Mouse (Mus musculus) ovary, postnatal 36 days (tissue): ENCODE data around the gene Pheta2.
"Not testable (repeated sequence)": the region's sequence is repeated elsewhere in the genome, so short reads cannot be mapped to it uniquely, and the experiment has no call there.

ENCODE experiments used
- DNase-seq: peaks from one replicate; pipeline ENCODE4 v3.0.0; 2022; ENCODE audit warnings: low spot score, mixed read lengths

The Pheta2 gene

GRCm38 (mm10) chr15:82368851-82369250, 30.1 kb downstream of the Pheta2 start:
- DNase-seq, result no peak

DNA sequence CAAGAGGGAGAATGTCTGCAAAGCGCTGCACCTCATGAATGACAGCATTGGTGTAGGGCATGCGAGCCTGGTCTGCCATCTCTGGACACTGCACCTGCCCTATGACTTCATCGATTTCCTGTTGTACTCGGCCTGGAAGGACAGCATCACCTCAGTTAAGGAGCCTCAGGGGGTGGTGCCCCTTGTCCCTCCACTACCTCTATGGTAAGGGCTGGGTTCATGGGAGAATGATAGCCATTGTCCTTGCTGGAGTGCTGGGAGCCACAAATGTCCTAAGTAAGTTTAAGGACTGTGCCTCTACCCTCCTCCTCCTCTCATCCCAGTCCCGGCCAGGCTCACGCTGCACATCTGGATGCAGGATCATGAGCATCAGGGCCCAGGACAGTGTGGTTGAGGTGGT, 33.7 kb downstream of the Pheta2 start:
- no peak for DNase-seq

GRCm38 (mm10) chr15:82372991-82373390, 34.2 kb downstream of the Pheta2 start:
- no peak for DNase-seq

- DNase-seq, result no peak
Measured at GRCm38 (mm10) chr15:82374437-82374836, 35.7 kb downstream of the Pheta2 start.

DNA sequence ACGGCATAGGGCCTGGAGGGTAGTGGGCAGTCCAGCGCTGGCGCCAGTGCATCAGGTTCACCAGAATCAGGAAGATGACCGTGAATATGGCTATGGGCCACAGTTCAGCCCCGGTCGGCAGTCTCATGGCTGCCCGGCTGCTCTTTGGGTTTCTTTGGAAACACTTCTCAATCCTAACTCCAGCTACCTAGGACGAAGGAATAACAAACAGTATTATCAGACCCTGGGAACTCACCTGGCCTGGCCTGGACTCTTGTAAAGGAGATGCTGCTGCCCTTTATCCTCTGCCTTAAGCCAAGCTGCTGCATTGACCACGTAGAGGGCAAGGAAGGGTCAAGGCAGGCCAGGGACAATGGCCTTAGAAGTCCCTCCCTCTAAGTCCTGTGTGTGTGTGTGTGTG, 37.1 kb downstream of the Pheta2 start:
- no peak for DNase-seq

DNA sequence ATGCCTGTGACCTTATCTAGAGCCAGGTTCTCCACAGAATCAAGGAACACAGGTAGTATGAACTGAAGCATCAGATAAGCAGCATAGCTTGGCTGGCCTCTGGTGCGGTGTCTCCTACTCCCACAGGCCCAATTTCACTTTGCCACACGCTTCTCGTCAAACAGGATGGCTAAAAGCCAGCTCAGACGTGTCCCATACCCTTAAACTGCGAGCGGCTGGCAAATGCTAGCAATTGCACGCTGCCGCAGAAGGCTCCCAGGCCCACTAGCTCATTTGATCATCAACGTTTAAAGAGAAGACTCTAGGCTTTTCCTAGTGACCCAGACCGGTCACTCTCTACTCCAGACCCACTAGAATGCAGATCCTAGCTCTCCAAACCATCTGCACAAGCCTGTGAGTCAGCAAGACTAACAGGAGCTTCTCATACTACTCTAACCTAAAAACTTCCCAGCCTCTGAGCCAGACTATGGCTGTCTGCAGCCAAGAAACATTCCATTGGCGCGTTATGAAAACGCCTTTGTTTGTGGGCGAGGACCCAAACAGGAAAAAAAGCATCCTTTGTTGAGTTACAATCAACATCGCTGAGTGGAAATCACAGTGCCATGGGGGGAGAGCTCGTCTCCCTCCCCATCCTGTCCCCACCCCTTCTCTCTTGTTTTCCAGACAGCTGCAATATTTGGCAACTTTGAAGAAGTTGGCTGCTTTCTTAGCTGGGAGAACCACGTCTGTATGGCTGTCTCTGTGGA, 37.8 kb downstream of the Pheta2 start:
- no peak for DNase-seq

DNA sequence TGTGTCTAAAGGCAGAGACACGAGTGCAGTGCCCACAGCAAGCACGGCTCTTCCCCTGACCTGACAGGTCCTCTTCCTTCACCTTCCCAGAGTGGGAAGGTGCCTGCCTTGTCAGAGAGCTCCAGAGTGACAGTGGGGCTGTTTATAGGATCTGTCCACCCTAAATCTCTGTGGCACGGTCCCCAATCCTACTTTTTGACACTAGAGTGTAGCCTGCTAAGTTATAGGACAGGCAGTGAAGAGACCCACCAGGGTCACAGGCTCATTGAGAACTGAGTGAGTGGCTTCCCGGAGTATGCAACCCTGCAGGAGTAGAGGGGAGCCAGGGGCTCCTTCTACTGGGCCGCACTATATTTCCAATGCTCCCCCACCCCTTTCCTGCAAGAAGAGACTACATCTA, 39.0 kb downstream of the Pheta2 start:
- no peak for DNase-seq

- DNase-seq, result no peak
Measured at GRCm38 (mm10) chr15:82378261-82379180, 39.8 kb downstream of the Pheta2 start.

- no peak for DNase-seq
Measured at GRCm38 (mm10) chr15:82379511-82379870, 40.7 kb downstream of the Pheta2 start.

- peak; percentile 65 for DNase-seq
Measured at GRCm38 (mm10) chr15:82379871-82380713, 41.4 kb downstream of the Pheta2 start, which contains the start of gene Cyp2d22. Cyp2d22 (minus strand) TSS chr15:82380260.

DNA sequence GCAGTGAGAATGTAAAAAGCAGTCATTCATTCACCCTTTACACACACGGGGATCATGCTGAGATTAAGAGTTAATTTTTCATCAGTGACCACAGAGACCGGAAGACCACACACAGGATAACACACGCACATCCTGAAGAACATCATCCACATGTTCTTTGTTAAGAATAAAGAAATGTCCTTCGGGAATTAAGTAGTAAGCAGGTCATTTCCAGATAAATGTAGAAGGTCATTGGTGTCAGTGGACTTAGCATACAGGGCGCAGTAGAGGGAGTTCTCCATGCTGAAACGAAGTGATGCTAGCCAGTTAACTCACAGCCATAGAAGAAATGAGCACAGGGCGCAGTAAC, 41.9 kb downstream of the Pheta2 start:
- DNase-seq, result no peak

GRCm38 (mm10) chr15:82382441-82382840, 43.7 kb downstream of the Pheta2 start:
- no peak for DNase-seq

DNA sequence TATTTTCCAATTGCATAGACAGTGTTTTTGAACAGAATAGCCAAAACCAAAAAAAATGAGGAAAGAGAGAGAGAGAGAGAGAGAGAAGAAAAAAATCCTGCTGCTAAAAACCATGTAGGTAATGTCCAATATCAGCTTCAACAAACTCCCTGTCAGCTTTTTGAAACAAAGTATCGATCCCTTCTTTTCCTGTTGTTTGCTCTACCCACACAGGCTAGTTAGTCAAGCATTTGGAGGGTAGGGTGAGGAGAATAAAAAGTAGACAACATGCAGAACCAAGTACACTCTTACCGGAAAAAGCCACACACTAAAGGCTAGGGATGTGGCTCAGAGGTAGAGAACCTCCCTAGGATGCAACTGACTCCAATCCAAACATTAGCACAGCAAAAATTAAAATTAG, 47.0 kb downstream of the Pheta2 start:
- DNase-seq, result no peak

DNA sequence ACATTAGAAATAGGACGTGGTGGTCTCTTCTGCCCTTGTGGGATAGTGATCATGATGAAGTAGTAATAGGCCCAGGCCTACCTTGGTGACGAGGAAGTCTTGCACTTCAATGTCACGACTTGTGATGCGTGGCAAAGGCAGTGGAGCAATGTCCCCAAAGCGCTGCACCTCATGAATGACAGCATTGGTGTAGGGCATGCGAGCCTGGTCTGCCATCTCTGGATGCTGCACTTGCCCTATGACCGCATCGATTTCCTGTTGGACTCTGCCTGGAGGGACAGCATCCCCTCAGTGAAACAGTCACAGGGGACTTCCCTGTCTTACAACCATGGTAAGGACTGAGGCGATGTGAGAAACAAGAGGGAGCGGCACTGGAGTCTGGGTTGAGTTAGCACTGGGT, 51.2 kb downstream of the Pheta2 start:
- not testable (repeated sequence) for DNase-seq

DNA sequence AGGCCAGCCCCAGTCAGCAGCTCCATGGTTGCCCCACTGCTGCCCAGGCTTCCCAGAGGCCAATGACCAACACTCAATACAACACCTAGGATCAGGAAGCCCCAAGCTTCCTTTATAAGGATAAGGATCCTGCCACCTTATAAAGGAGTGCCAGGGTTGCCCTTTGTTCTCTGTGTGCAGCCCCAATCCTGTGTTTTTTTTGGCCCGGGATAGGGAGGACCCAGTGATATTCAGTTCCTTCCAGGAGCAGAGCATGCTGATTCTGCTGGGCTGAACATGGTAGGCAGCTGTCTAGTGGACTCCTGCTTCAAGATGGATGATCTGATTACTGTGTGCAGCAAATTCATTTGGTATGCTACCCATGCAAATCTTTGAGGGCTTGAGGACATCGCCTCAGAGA, 55.2 kb downstream of the Pheta2 start, which contains the start of gene Cyp2d11:
Gene Cyp2d11, minus strand, starts transcription at position 101 of the 400 bp plus-strand sequence.
- DNase-seq, result not testable (repeated sequence)
